In the genomic region with DNA sequence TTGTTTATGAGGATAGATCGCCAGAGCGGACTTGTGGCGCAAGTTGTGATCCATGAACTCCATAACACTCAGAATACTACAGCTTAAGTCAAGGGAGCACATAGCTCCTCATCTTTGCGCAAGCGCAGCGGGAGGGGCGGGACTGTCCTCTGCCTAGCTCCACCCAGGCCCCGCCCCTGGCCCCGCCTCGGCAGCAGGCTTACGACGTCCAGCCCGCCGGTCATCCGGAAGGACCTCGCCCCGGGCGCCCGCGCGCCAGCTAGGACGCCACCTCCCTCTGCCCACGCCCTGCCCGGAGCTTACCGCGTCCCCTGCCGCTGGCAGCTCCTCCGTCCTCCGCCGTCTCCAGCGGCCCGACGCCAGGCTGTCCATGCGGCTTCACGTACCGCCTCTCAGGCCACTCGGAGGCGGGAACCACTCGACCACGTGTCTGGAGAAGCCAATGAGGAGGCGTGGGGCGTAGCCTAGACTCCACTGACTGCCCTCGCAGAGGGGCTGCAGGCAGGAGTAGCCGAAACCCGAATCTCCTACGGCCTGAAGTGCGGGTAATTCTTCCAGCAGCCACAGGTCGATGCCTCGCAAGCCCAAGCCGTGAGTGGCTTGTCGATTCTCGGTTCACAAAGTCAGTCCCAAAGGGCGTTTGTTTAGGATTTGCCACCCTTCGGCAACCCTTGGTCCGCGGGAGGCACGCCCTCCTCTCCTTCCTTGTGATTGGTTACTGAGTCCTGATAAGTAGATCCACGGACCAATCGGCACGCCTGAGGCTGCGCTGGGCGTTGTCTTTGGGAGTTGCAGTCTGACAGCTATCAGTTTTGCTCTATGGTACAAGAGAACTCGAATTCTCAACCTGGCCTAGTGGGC, we compare ENCODE assay signal across 8 mouse cellular contexts. TPM values are rescaled to one million over a fixed set of nuclear protein-coding genes. Genes with fewer than 3 reads are reported as not detected.
DNase-seq lines count a peak whose midpoint lies in the region; ATAC-seq and TF ChIP-seq lines count a peak whose summit lies in the region.

Gene 9430038I01Rik, minus strand, starts transcription at position 426 of the 861 bp plus-strand sequence.

- TF ChIP-seq POLR2A in bone marrow, adult 2 months (IDR thresholded peaks at IDR 0.05; ENCODE audit: borderline replicate concordance, control insufficient read depth, low read depth, low read length) = peak; percentile 10; the same call in 1 of the 2 replicates
- no peak for TF ChIP-seq POLR2A in limb, embryonic 14.5 days (IDR thresholded peaks at IDR 0.05; ENCODE audit: borderline replicate concordance, extremely low read depth, insufficient read depth, insufficient read length)

- H3K36me3 ChIP-seq in embryonic facial prominence, embryonic 15.5 days = no peaks in the 10 kb centered on the region
- H3K36me3 ChIP-seq in limb, embryonic 14.5 days (ENCODE audit: control insufficient read depth, insufficient read depth, low read length) = no peaks in the 10 kb centered on the region
- H3K36me3 ChIP-seq in midbrain, postnatal 0 days (ENCODE audit: insufficient read depth, low read length) = no peaks in the 10 kb centered on the region

- peak within 1 kb of the TSS; percentile 54 for H3K4me2 ChIP-seq in embryonic facial prominence, embryonic 15.5 days (replicated peaks)
- H3K4me2 ChIP-seq in limb, embryonic 14.5 days (replicated peaks; ENCODE audit: low read depth, low read length, severe bottlenecking) = peak within 1 kb of the TSS; percentile 54
- H3K4me2 ChIP-seq in midbrain, postnatal 0 days (ENCODE audit: low read depth, low read length, poor library complexity, severe bottlenecking) = peak within 1 kb of the TSS; percentile 51

- peak; percentile 99 for ATAC-seq in embryonic facial prominence, embryonic 15.5 days (ENCODE audit: insufficient number of reproducible peaks, low FRiP score, low TSS enrichment, low read depth)
- peak; percentile 100 for ATAC-seq in limb, embryonic 14.5 days (ENCODE audit: low FRiP score, low read depth)
- ATAC-seq in midbrain, postnatal 0 days (ENCODE audit: low FRiP score) = peak; percentile 100

- H3K9ac ChIP-seq in embryonic facial prominence, embryonic 15.5 days = peak within 1 kb of the TSS; percentile 64
- peak within 1 kb of the TSS; percentile 64 for H3K9ac ChIP-seq in limb, embryonic 14.5 days (ENCODE audit: low read depth, low read length, severe bottlenecking)
- H3K9ac ChIP-seq in midbrain, postnatal 0 days (replicated peaks; ENCODE audit: low read length, poor library complexity, severe bottlenecking) = peak within 1 kb of the TSS; percentile 64

- no peaks in the 10 kb centered on the region; the same call in 1 of the 2 replicates for H3K4me1 ChIP-seq in bone marrow, adult 2 months (ENCODE audit: control insufficient read depth, insufficient read depth, low read length)
- H3K4me1 ChIP-seq in embryonic facial prominence, embryonic 15.5 days = peaks cover 6% of the 10 kb centered on the region; the same call in 1 of the 2 replicates
- H3K4me1 ChIP-seq in limb, embryonic 14.5 days (ENCODE audit: control insufficient read depth, insufficient read depth, low read length) = peaks cover 4% of the 10 kb centered on the region; the same call in 1 of the 2 replicates
- H3K4me1 ChIP-seq in midbrain, postnatal 0 days (ENCODE audit: insufficient read depth, low read length) = peaks cover 2% of the 10 kb centered on the region; the same call in 1 of the 2 replicates

- H3K27ac ChIP-seq in bone marrow, adult 2 months (ENCODE audit: control insufficient read depth, insufficient read depth, low read depth, low read length, poor library complexity) = peak within 1 kb of the TSS; percentile 89
- peak within 1 kb of the TSS; percentile 91 for H3K27ac ChIP-seq in embryonic facial prominence, embryonic 15.5 days (replicated peaks)
- H3K27ac ChIP-seq in limb, embryonic 14.5 days (replicated peaks; ENCODE audit: low read depth, low read length) = peak within 1 kb of the TSS; percentile 77
- peak within 1 kb of the TSS; percentile 82 for H3K27ac ChIP-seq in midbrain, postnatal 0 days (ENCODE audit: low read depth, low read length)

- peak within 1 kb of the TSS; percentile 92 for H3K4me3 ChIP-seq in bone marrow, adult 2 months (replicated peaks; ENCODE audit: control insufficient read depth, low read depth, low read length)
- H3K4me3 ChIP-seq in embryonic facial prominence, embryonic 15.5 days (replicated peaks) = peak within 1 kb of the TSS; percentile 96
- H3K4me3 ChIP-seq in limb, embryonic 14.5 days (replicated peaks; ENCODE audit: low read length) = peak within 1 kb of the TSS; percentile 70
- H3K4me3 ChIP-seq in midbrain, postnatal 0 days (ENCODE audit: low read depth, low read length) = peak within 1 kb of the TSS; percentile 67

- H3K9me3 ChIP-seq in embryonic facial prominence, embryonic 15.5 days (replicated peaks) = no peaks in the 10 kb centered on the region
- no peaks in the 10 kb centered on the region for H3K9me3 ChIP-seq in limb, embryonic 14.5 days (ENCODE audit: control insufficient read depth, low read length)
- no peaks in the 10 kb centered on the region for H3K9me3 ChIP-seq in midbrain, postnatal 0 days (ENCODE audit: low read length)

- no peaks in the 10 kb centered on the region for H3K27me3 ChIP-seq in embryonic facial prominence, embryonic 15.5 days
- H3K27me3 ChIP-seq in limb, embryonic 14.5 days (ENCODE audit: control insufficient read depth, insufficient read depth, low read length) = no peaks in the 10 kb centered on the region
- H3K27me3 ChIP-seq in midbrain, postnatal 0 days (ENCODE audit: insufficient read depth, low read length) = no peaks in the 10 kb centered on the region

- WGBS in bone marrow, adult 2 months = under 1% methylated on average over 63 of the region's 63 CpGs
- under 1% methylated on average over 63 of the region's 63 CpGs for WGBS in embryonic facial prominence, embryonic 15.5 days
- under 1% methylated on average over 63 of the region's 63 CpGs for WGBS in limb, embryonic 14.5 days
- 0% methylated on average over 60 of the region's 63 CpGs for WGBS in midbrain, postnatal 0 days

- no peak for TF ChIP-seq CTCF in bone marrow, adult 2 months (IDR thresholded peaks at IDR 0.05; ENCODE audit: control insufficient read depth, insufficient read depth, low read length)
- peak; percentile 16 for TF ChIP-seq CTCF in midbrain, postnatal 0 days (IDR thresholded peaks at IDR 0.05)

- peak; percentile 97 for DNase-seq in 416B (ENCODE audit: low read depth)
- peak; percentile 96 for DNase-seq in heart, adult 8-10 months (ENCODE audit: low spot score)
- peak; percentile 98 for DNase-seq in kidney, adult 9 months
- peak; percentile 97 for DNase-seq in limb, embryonic 14.5 days (ENCODE audit: low spot score)
- DNase-seq in midbrain, postnatal 0 days (ENCODE audit: low spot score) = peak; percentile 98
- peak; percentile 88 to 92 for DNase-seq in spleen, postnatal 14 days (ENCODE audit: low spot score in 2 of 2)

RNA-seq across cellular contexts. Expression of gene 9430038I01Rik, which starts in this region (rescaled TPM):
- 7.9 and 8.3 TPM in 2 replicates for polyA plus RNA-seq in bone marrow, adult 2 months (2011; ENCODE audit: insufficient read depth, insufficient read length, low replicate concordance, missing spikeins)
- polyA plus RNA-seq in embryonic facial prominence, embryonic 15.5 days (2015; fragmentation: Nextera tagmentation; extraction: Ambion mirVana) = 21.7 and 22.4 TPM in 2 replicates
- 1 to 10 TPM; 7.8 to 10.0 (median 8.8) TPM for total RNA-seq in heart, adult 8-10 months (2022)
- polyA plus RNA-seq in limb, embryonic 14.5 days (2012; rRNA removed) = 16.0 and 18.0 TPM in 2 replicates
- 23.6 and 24.9 TPM in 2 replicates for polyA plus RNA-seq in limb, embryonic 14.5 days (2014; fragmentation: Nextera tagmentation; extraction: Ambion mirVana)
- 5.2 and 18.6 TPM in 2 replicates for total RNA-seq in midbrain, postnatal 0 days (2014; rRNA removed)
- polyA plus RNA-seq in midbrain, postnatal 0 days (2015; fragmentation: Nextera tagmentation; extraction: Ambion mirVana) = 14.0 and 15.3 TPM in 2 replicates

Comparison
In these comparisons a context has a peak if more than half of its experiments do, and no peak if none do; other contexts are left out.
1. Peak in every context shown above with its lines: DNase-seq, ATAC-seq, H3K4me3 ChIP-seq and H3K27ac ChIP-seq.